Mouse (Mus musculus) embryonic facial prominence, embryonic 15.5 days (tissue): ENCODE results near the gene Gba2. TPM values are rescaled to one million over a fixed set of nuclear protein-coding genes. Genes with fewer than 3 reads are reported as not detected.

Experiments used
- ATAC-seq: fragments of 200-750 bp; cut with Nextera tagmentation; 2 replicates; pipeline ENCODE4 v1.8.0; 2017; ENCODE audit warnings: low read depth, moderate TSS enrichment; ENCODE audit not compliant: insufficient number of reproducible peaks, low FRiP score, low TSS enrichment
- H3K27ac ChIP-seq: fragments of 300-500 bp; sonication (generic); replicated peaks from 2 replicates; pipeline ENCODE4 v1.5.1; 2015; ENCODE audit warnings: mild to moderate bottlenecking, inconsistent platforms
- H3K27me3 ChIP-seq: fragments of 300-500 bp; sonication (generic); 2 replicates; pipeline ENCODE4 v1.6.1; 2015; ENCODE audit warnings: inconsistent platforms
- H3K36me3 ChIP-seq: fragments of 300-500 bp; sonication (generic); 2 replicates; pipeline ENCODE4 v1.6.1; 2015; ENCODE audit warnings: mild to moderate bottlenecking, inconsistent platforms
- H3K4me1 ChIP-seq: fragments of 300-500 bp; sonication (generic); 2 replicates; pipeline ENCODE4 v1.6.1; 2015; ENCODE audit warnings: inconsistent platforms
- H3K4me2 ChIP-seq: fragments of 300-500 bp; sonication (generic); replicated peaks from 2 replicates; pipeline ENCODE4 v1.6.1; 2015; ENCODE audit warnings: mild to moderate bottlenecking, inconsistent platforms
- H3K4me3 ChIP-seq: fragments of 300-500 bp; sonication (generic); replicated peaks from 2 replicates; pipeline ENCODE4 v1.5.1; 2015; ENCODE audit warnings: mild to moderate bottlenecking, inconsistent platforms
- H3K9ac ChIP-seq: fragments of 300-500 bp; sonication (generic); 2 replicates; pipeline ENCODE4 v1.6.1; 2015; ENCODE audit warnings: inconsistent platforms
- H3K9me3 ChIP-seq: fragments of 300-500 bp; sonication (generic); replicated peaks from 2 replicates; pipeline ENCODE4 v1.6.1; 2016; ENCODE audit warnings: inconsistent platforms
- WGBS: fragments of 180-500 bp; shearing (Covaris S2); methylation state at CpG from one replicate; pipeline ENCODE4 v1.1.7; 2015; 5-methylcytosine and 5-hydroxymethylcytosine counted together
- polyA plus RNA-seq: library from polyadenylated mRNA; unstranded; fragments of >200 nt; fragmentation: Nextera tagmentation; extraction: Ambion mirVana; gene quantifications from 2 replicates; pipeline ENCODE4 v1.2.1, GENCODE M21; 2015

Gene Gba2
- polyA plus RNA-seq, 1 experiment from 2014 or later, result 22.3 TPM

- no peaks in the 10 kb centered on the region for H3K27me3 ChIP-seq
- H3K27ac ChIP-seq, result no peak overlapping the region
- H3K9me3 ChIP-seq, result no peaks in the 10 kb centered on the region
- no peak overlapping the region for H3K4me3 ChIP-seq
- H3K36me3 ChIP-seq, result no peaks in the 10 kb centered on the region
- WGBS, result 63% methylated on average over 3 of the region's 3 CpGs
- no peaks in the 10 kb centered on the region for H3K4me1 ChIP-seq
- no peak for ATAC-seq
- no peak overlapping the region for H3K9ac ChIP-seq
- no peak overlapping the region for H3K4me2 ChIP-seq
Measured at GRCm38 (mm10) chr4:43593453-43593852, 14.8 kb upstream of the Gba2 start.

- ATAC-seq, result no peak
- 74% methylated on average over 3 of the region's 3 CpGs for WGBS
- Histone ChIP-seq H3K9me3 (no peaks in the 10 kb centered on the region), H3K4me3 (no peak overlapping the region), H3K27ac (no peak overlapping the region), H3K27me3 (no peaks in the 10 kb centered on the region), H3K4me1 (no peaks in the 10 kb centered on the region), H3K9ac (no peak overlapping the region), H3K4me2 (no peak overlapping the region), H3K36me3 (no peaks in the 10 kb centered on the region)
Measured at GRCm38 (mm10) chr4:43591961-43592360, 13.3 kb upstream of the Gba2 start.

- no peak overlapping the region for H3K9ac ChIP-seq
- no peak overlapping the region for H3K27ac ChIP-seq
- ATAC-seq, result no peak
- H3K4me2 ChIP-seq, result no peak overlapping the region
- WGBS, result 76% methylated on average over 5 of the region's 5 CpGs
- no peaks in the 10 kb centered on the region for H3K27me3 ChIP-seq
- H3K4me3 ChIP-seq, result no peak overlapping the region
- H3K4me1 ChIP-seq, result no peaks in the 10 kb centered on the region
- no peaks in the 10 kb centered on the region for H3K36me3 ChIP-seq
- no peaks in the 10 kb centered on the region for H3K9me3 ChIP-seq
Measured at GRCm38 (mm10) chr4:43591543-43591942, 12.9 kb upstream of the Gba2 start.

- peaks cover 24% of the 10 kb centered on the region for H3K36me3 ChIP-seq
- no peaks in the 10 kb centered on the region for H3K27me3 ChIP-seq
- no peak for ATAC-seq
- no peaks in the 10 kb centered on the region for H3K4me1 ChIP-seq
- WGBS, result 28% methylated on average over 7 of the region's 7 CpGs
- no peak overlapping the region for H3K27ac ChIP-seq
- no peak overlapping the region for H3K4me3 ChIP-seq
- H3K9me3 ChIP-seq, result no peaks in the 10 kb centered on the region
- H3K4me2 ChIP-seq, result no peak overlapping the region
- H3K9ac ChIP-seq, result no peak overlapping the region
Measured at GRCm38 (mm10) chr4:43587681-43588080, 9.0 kb upstream of the Gba2 start.

- Histone ChIP-seq H3K9me3 (no peaks in the 10 kb centered on the region), H3K27me3 (no peaks in the 10 kb centered on the region), H3K36me3 (peaks cover 36% of the 10 kb centered on the region), H3K4me2 (no peak overlapping the region), H3K4me3 (no peak overlapping the region), H3K27ac (no peak overlapping the region), H3K9ac (no peak overlapping the region), H3K4me1 (no peaks in the 10 kb centered on the region)
- ATAC-seq, result peak; percentile 45; the same call in 1 of the 2 replicates
- WGBS, result 73% methylated on average over 8 of the region's 8 CpGs
Measured at GRCm38 (mm10) chr4:43586411-43586810, 7.7 kb upstream of the Gba2 start.

- 26% methylated on average over 10 of the region's 10 CpGs for WGBS
- no peak overlapping the region for H3K4me3 ChIP-seq
- H3K9ac ChIP-seq, result no peak overlapping the region
- no peak overlapping the region for H3K27ac ChIP-seq
- H3K4me1 ChIP-seq, result no peaks in the 10 kb centered on the region
- H3K36me3 ChIP-seq, result peaks cover 44% of the 10 kb centered on the region
- H3K27me3 ChIP-seq, result no peaks in the 10 kb centered on the region
- no peak overlapping the region for H3K4me2 ChIP-seq
- ATAC-seq, result no peak
- no peaks in the 10 kb centered on the region for H3K9me3 ChIP-seq
Measured at GRCm38 (mm10) chr4:43585682-43586081, 7.0 kb upstream of the Gba2 start.

- no peak within 1 kb of the TSS for H3K4me2 ChIP-seq
- no peaks in the 10 kb centered on the region for H3K9me3 ChIP-seq
- H3K9ac ChIP-seq, result no peak within 1 kb of the TSS
- peaks cover 8% of the 10 kb centered on the region for H3K4me1 ChIP-seq
- no peaks in the 10 kb centered on the region for H3K27me3 ChIP-seq
- no peak for ATAC-seq
- no peak within 1 kb of the TSS for H3K4me3 ChIP-seq
- H3K36me3 ChIP-seq, result peaks cover 48% of the 10 kb centered on the region
- H3K27ac ChIP-seq, result no peak within 1 kb of the TSS
- WGBS, result 66% methylated on average over 12 of the region's 12 CpGs
Measured at GRCm38 (mm10) chr4:43584444-43585416, 6.1 kb upstream of the Gba2 start, which contains the start of gene Msmp. Gene Msmp (minus strand): TSS chr4:43584494.

- Histone ChIP-seq H3K27ac (no peak overlapping the region), H3K9me3 (no peaks in the 10 kb centered on the region), H3K4me2 (no peak overlapping the region), H3K4me1 (peaks cover 12% of the 10 kb centered on the region), H3K4me3 (no peak overlapping the region), H3K36me3 (peaks cover 48% of the 10 kb centered on the region), H3K9ac (no peak overlapping the region), H3K27me3 (no peaks in the 10 kb centered on the region)
- 79% methylated on average over 7 of the region's 7 CpGs for WGBS
- no peak for ATAC-seq
Measured at GRCm38 (mm10) chr4:43583421-43583820, 4.7 kb upstream of the Gba2 start.

GRCm38 (mm10) chr4:43582241-43582640, 3.6 kb upstream of the Gba2 start:
- H3K36me3 ChIP-seq, result peaks cover 48% of the 10 kb centered on the region
- 87% methylated on average over 5 of the region's 5 CpGs for WGBS
- no peaks in the 10 kb centered on the region for H3K27me3 ChIP-seq
- H3K4me1 ChIP-seq, result peaks cover 20% of the 10 kb centered on the region
- H3K9ac ChIP-seq, result no peak overlapping the region
- no peak overlapping the region for H3K4me3 ChIP-seq
- no peaks in the 10 kb centered on the region for H3K9me3 ChIP-seq
- no peak overlapping the region for H3K4me2 ChIP-seq
- ATAC-seq, result no peak
- no peak overlapping the region for H3K27ac ChIP-seq

- WGBS, result 91% methylated on average over 12 of the region's 12 CpGs
- Histone ChIP-seq H3K9ac (no peak overlapping the region), H3K9me3 (no peaks in the 10 kb centered on the region), H3K27me3 (no peaks in the 10 kb centered on the region), H3K4me3 (no peak overlapping the region), H3K36me3 (peaks cover 48% of the 10 kb centered on the region), H3K4me2 (no peak overlapping the region), H3K27ac (no peak overlapping the region), H3K4me1 (peaks cover 29% of the 10 kb centered on the region)
- ATAC-seq, result no peak
Measured at GRCm38 (mm10) chr4:43581381-43581780, 2.7 kb upstream of the Gba2 start.

- no peak overlapping the region for H3K4me2 ChIP-seq
- no peak for ATAC-seq
- WGBS, result 95% methylated on average over 5 of the region's 5 CpGs
- no peak overlapping the region for H3K9ac ChIP-seq
- H3K27ac ChIP-seq, result no peak overlapping the region
- H3K4me1 ChIP-seq, result peaks cover 35% of the 10 kb centered on the region
- H3K4me3 ChIP-seq, result no peak overlapping the region
- H3K27me3 ChIP-seq, result no peaks in the 10 kb centered on the region
- H3K9me3 ChIP-seq, result no peaks in the 10 kb centered on the region
- peaks cover 48% of the 10 kb centered on the region for H3K36me3 ChIP-seq
Measured at GRCm38 (mm10) chr4:43580721-43581120, 2.0 kb upstream of the Gba2 start.
